Mouse (Mus musculus): ENCODE data around the gene Myo5c. TPM values are rescaled to one million over a fixed set of nuclear protein-coding genes. Genes with fewer than 3 reads are reported as not detected.

Myo5c gene
- polyA plus RNA-seq, 1 experiment from 2014 or later, result 0.51 TPM

DNA sequence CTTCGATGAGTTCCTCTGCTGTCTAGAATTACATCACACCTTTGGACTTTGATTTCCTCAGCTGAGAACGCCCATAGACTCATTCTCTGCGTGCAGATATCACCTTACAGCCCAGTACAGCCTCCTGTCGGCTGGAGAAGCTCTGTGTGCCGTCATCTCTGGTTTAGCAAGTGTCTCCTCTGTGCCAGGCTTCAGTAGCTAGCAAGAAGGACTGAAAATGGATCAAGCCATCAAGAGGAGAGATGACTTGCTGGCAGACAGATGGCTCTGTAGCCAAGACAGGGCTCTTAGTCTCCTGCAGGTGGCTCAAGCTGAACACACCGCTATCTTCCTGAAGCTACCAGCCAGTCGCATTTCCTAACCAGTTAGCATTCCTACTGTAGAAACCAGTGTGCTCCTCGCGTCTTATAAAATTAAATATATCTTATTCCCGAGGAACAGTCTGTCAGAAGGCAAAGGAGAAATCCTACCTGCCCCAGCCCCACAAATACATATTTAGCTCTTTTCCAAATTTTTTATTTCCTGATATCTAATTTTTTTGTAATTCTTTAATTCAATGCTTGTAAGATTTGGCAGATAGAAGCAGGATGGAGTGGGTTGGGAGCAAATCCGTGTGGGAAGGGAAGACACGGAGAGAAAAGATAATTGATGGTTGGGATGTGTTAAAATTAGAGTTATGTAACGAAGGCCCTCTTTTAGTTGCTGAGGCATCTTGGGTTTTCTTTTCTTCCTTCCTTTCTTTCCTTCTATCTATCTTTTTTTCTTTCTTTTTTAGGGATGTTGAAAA is 90.5 kb downstream of the Myo5c start:
- no peak overlapping the region for H3K27ac ChIP-seq (ENCODE audit: low read depth, low read length)
- WGBS, result 85% methylated on average over 13 of the region's 13 CpGs
- no peak overlapping the region for H3K9ac ChIP-seq (ENCODE audit: low read depth, low read length)
- H3K4me2 ChIP-seq (ENCODE audit: low read length), result no peak overlapping the region
- H3K36me3 ChIP-seq (ENCODE audit: control insufficient read depth, insufficient read depth, low read length), result no peaks in the 10 kb centered on the region; the same call in 1 of the 2 replicates
- no peaks in the 10 kb centered on the region for H3K9me3 ChIP-seq (ENCODE audit: control insufficient read depth, low read length)
- no peaks in the 10 kb centered on the region for H3K27me3 ChIP-seq (replicated peaks; ENCODE audit: control insufficient read depth, insufficient read depth, low read length)
- H3K4me3 ChIP-seq (ENCODE audit: low read length), result no peak overlapping the region
- no peak for ATAC-seq
- H3K4me1 ChIP-seq (ENCODE audit: control insufficient read depth, insufficient read depth, low read depth, low read length), result no peaks in the 10 kb centered on the region

DNA sequence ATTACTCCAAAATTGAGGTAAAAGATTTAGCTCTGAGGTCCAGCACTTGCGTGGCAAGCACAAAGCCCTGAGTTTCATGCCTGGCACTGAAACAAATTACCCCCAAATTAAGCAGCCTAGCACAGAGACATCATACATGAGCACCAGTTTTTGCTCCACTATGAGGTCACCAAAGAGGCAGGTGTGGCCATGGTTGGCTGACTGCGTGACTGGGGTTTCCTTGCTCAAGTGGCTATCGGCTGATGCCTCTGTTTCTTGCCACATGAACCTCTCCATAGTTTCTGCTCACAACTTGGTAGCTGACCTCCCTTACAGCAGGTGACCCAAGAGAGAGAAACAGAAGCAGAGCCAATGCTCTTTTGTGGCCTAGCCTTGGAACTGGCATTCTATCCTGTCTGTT is 96.2 kb downstream of the Myo5c start:
- ATAC-seq, result no peak
- peaks cover 12% of the 10 kb centered on the region for H3K36me3 ChIP-seq (ENCODE audit: control insufficient read depth, insufficient read depth, low read length)

DNA sequence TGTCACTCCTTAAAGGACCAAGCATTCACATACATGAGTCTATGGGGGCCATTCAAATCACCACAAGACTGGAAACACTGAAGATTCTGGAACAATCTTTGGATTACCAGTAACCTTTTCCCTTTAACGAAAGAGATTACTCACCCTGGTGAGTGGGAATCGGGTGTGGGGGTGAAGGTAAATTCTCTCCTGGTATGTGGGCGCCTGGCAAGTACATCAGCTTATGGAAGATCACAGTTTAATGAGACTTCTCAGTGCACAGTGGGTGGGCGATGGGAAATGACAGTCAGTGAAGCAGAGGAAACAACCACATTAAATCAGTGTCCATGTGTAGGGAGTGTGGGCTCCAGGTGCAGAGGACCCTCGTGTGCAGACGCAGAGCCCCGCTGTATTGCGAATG is 99.0 kb downstream of the Myo5c start:
- Histone ChIP-seq H3K27me3 (replicated peaks; ENCODE audit: control insufficient read depth, insufficient read depth, low read length) (no peaks in the 10 kb centered on the region), H3K4me1 (ENCODE audit: control insufficient read depth, insufficient read depth, low read depth, low read length) (no peaks in the 10 kb centered on the region), H3K27ac (ENCODE audit: low read depth, low read length) (no peak overlapping the region), H3K36me3 (ENCODE audit: control insufficient read depth, insufficient read depth, low read length) (peaks cover 29% of the 10 kb centered on the region), H3K4me2 (ENCODE audit: low read length) (no peak overlapping the region), H3K9me3 (ENCODE audit: control insufficient read depth, low read length) (no peaks in the 10 kb centered on the region), H3K4me3 (ENCODE audit: low read length) (no peak overlapping the region), H3K9ac (ENCODE audit: low read depth, low read length) (no peak overlapping the region)
- WGBS, result 78% methylated on average over 8 of the region's 8 CpGs
- no peak for ATAC-seq

More for the DNA sequence above, 96.2 kb downstream of the Myo5c start:
- H3K27ac ChIP-seq (ENCODE audit: low read depth, low read length), result no peak overlapping the region
- no peaks in the 10 kb centered on the region for H3K27me3 ChIP-seq (replicated peaks; ENCODE audit: control insufficient read depth, insufficient read depth, low read length)
- no peaks in the 10 kb centered on the region for H3K4me1 ChIP-seq (ENCODE audit: control insufficient read depth, insufficient read depth, low read depth, low read length)
- H3K4me3 ChIP-seq (ENCODE audit: low read length), result no peak overlapping the region
- H3K4me2 ChIP-seq (ENCODE audit: low read length), result no peak overlapping the region
- H3K9ac ChIP-seq (ENCODE audit: low read depth, low read length), result no peak overlapping the region
- H3K9me3 ChIP-seq (ENCODE audit: control insufficient read depth, low read length), result no peaks in the 10 kb centered on the region
- WGBS, result 94% methylated on average over 3 of the region's 3 CpGs

DNA sequence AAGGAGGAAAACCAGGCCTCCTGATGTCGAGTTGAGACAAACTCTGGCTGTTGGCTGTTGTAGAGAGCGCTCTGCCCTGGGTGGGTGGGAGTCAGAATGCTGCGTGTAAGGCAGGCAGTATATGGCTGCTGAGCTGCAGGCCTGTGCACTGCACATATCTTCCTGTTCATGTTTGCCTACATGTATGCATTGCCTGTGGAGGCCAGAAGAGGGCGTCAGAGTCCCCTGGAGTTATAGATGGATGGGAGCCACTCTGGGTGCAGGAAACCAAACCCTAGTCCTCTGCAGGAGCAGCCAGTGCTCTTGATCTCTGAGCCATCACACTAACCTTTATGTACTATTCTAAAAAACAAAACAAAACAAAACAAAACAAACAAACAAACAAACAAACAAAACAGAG is 102.6 kb downstream of the Myo5c start:
- peaks cover 52% of the 10 kb centered on the region for H3K36me3 ChIP-seq (ENCODE audit: control insufficient read depth, insufficient read depth, low read length)
- no peak for ATAC-seq
- 84% methylated on average over 4 of the region's 4 CpGs for WGBS

DNA sequence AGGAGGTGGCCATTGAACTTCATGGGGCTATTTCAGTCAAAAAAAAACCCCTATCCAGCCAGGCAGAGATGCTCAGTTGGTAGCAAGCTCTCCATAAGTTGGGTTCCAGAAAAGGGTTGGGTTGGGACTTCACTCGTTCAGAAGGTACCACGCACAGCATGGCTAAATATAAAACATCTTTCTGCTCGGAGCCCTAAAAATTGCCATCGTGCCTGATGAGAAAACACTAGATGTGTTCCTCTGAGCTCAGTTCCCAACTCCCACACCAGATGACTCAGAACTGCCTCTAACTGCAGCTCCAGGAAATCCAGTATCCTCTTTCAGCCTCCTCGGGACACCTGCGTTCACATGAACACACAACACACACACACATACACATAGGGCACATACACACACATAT is 106.2 kb downstream of the Myo5c start:
- Histone ChIP-seq H3K4me2 (ENCODE audit: low read length) (no peak overlapping the region), H3K9ac (ENCODE audit: low read depth, low read length) (no peak overlapping the region), H3K27ac (ENCODE audit: low read depth, low read length) (no peak overlapping the region), H3K36me3 (ENCODE audit: control insufficient read depth, insufficient read depth, low read length) (peaks cover 66% of the 10 kb centered on the region), H3K4me3 (ENCODE audit: low read length) (no peak overlapping the region), H3K9me3 (ENCODE audit: control insufficient read depth, low read length) (no peaks in the 10 kb centered on the region), H3K4me1 (ENCODE audit: control insufficient read depth, insufficient read depth, low read depth, low read length) (no peaks in the 10 kb centered on the region), H3K27me3 (replicated peaks; ENCODE audit: control insufficient read depth, insufficient read depth, low read length) (no peaks in the 10 kb centered on the region)
- 92% methylated on average over 6 of the region's 6 CpGs for WGBS
- no peak for ATAC-seq

More for the DNA sequence above, 102.6 kb downstream of the Myo5c start:
- no peaks in the 10 kb centered on the region for H3K4me1 ChIP-seq (ENCODE audit: control insufficient read depth, insufficient read depth, low read depth, low read length)
- no peak overlapping the region for H3K9ac ChIP-seq (ENCODE audit: low read depth, low read length)
- H3K4me3 ChIP-seq (ENCODE audit: low read length), result no peak overlapping the region
- H3K27me3 ChIP-seq (replicated peaks; ENCODE audit: control insufficient read depth, insufficient read depth, low read length), result no peaks in the 10 kb centered on the region
- no peak overlapping the region for H3K4me2 ChIP-seq (ENCODE audit: low read length)
- no peaks in the 10 kb centered on the region for H3K9me3 ChIP-seq (ENCODE audit: control insufficient read depth, low read length)
- no peak overlapping the region for H3K27ac ChIP-seq (ENCODE audit: low read depth, low read length)

DNA sequence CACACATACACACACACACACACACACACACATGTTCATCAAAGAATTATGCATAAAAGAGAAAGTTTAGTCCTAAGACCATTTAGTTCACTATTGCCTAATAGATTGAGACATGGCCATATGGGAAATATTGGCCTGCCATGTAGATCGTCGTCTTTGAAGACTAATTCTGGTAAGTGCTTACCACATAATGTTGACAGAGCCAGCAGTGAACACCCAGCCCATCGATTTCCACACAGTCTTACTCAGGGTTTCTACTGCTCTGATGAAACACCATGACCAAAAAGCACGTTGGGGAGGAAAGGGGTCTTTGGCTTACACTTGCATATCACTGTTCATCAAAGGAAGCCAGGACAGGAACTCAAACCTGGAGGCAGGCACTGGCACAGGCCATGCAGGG is 110.6 kb downstream of the Myo5c start:
- no peak overlapping the region for H3K4me2 ChIP-seq (ENCODE audit: low read length)
- no peak overlapping the region for H3K9ac ChIP-seq (ENCODE audit: low read depth, low read length)
- no peaks in the 10 kb centered on the region for H3K27me3 ChIP-seq (replicated peaks; ENCODE audit: control insufficient read depth, insufficient read depth, low read length)
- ATAC-seq, result no peak
- no peak overlapping the region for H3K27ac ChIP-seq (ENCODE audit: low read depth, low read length)
- H3K4me1 ChIP-seq (ENCODE audit: control insufficient read depth, insufficient read depth, low read depth, low read length), result no peaks in the 10 kb centered on the region
- peaks cover 54% of the 10 kb centered on the region for H3K36me3 ChIP-seq (ENCODE audit: control insufficient read depth, insufficient read depth, low read length)
- no peak overlapping the region for H3K4me3 ChIP-seq (ENCODE audit: low read length)
- H3K9me3 ChIP-seq (ENCODE audit: control insufficient read depth, low read length), result no peaks in the 10 kb centered on the region
- 91% methylated on average over 4 of the region's 4 CpGs for WGBS

DNA sequence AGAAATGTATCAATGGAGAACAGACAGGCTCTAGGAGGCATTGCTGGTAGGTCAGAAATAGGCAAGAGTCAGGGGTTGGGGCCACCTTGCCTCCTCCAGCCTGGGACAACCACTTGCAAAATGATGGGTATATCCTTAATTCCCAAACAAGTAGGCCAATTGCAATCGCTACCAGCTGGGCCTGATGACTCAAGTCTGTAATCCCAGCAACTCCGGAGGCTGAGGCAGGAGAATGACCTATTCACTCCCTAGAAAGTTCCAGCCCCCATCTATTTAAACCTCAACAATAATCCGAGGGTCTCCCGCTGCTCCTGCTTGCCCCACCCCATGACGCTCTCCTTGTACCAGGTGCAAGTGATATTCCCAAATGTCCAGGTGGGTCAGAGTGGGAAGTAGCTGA is 115.6 kb downstream of the Myo5c start, which contains the start of gene Bcl2l10:
TSS of gene Bcl2l10 (plus strand) at position 301 of the 400 bp plus-strand sequence.
- Histone ChIP-seq H3K9me3 (ENCODE audit: control insufficient read depth, low read length) (no peaks in the 10 kb centered on the region), H3K4me3 (ENCODE audit: low read length) (no peak within 1 kb of the TSS), H3K27me3 (replicated peaks; ENCODE audit: control insufficient read depth, insufficient read depth, low read length) (no peaks in the 10 kb centered on the region), H3K27ac (ENCODE audit: low read depth, low read length) (no peak within 1 kb of the TSS), H3K36me3 (ENCODE audit: control insufficient read depth, insufficient read depth, low read length) (peaks cover 22% of the 10 kb centered on the region; the same call in 1 of the 2 replicates), H3K9ac (ENCODE audit: low read depth, low read length) (no peak within 1 kb of the TSS), H3K4me2 (ENCODE audit: low read length) (no peak within 1 kb of the TSS), H3K4me1 (ENCODE audit: control insufficient read depth, insufficient read depth, low read depth, low read length) (no peaks in the 10 kb centered on the region)
- WGBS, result 95% methylated on average over 5 of the region's 5 CpGs
- ATAC-seq, result no peak

DNA sequence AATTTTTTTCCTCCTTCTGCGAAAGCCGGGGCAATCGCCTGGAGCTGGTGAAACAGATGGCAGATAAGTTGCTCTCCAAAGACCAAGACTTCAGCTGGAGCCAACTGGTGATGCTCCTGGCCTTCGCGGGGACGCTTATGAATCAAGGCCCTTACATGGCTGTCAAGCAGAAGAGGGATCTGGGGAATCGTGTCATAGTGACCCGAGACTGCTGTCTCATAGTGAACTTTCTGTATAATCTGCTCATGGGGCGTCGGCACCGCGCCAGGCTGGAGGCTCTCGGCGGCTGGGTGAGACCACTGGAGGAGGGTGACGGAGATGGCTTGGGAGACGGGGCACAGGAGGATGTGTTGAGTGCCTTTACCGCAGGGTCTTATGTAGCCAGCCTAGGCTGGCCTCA is 116.2 kb downstream of the Myo5c start:
- H3K4me1 ChIP-seq (ENCODE audit: control insufficient read depth, insufficient read depth, low read depth, low read length), result no peaks in the 10 kb centered on the region
- 89% methylated on average over 17 of the region's 17 CpGs for WGBS

DNA sequence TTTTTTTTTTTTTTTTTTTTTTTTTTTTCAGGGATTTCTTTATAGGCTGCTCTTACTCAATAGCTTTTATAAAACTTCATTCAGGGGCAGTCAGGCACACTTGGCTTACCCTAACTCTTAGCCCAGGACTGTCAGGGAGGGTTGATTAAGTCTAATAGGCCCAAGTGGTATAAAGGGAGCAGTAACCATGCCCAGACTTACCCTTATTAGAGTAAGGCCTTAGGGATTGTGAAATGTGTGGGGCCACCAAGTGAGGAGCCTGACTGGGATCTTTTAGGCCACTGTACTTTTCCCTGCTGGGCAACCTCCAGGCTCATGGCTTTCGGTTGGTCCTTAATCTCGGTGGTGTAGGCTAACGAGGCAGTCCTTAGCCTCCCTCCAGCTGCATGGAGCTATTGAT is 116.8 kb downstream of the Myo5c start:
- H3K4me3 ChIP-seq (ENCODE audit: low read length), result no peak overlapping the region
- ATAC-seq, result no peak
- no peaks in the 10 kb centered on the region for H3K9me3 ChIP-seq (ENCODE audit: control insufficient read depth, low read length)
- no peak overlapping the region for H3K27ac ChIP-seq (ENCODE audit: low read depth, low read length)
- H3K36me3 ChIP-seq (ENCODE audit: control insufficient read depth, insufficient read depth, low read length), result peaks cover 17% of the 10 kb centered on the region; the same call in 1 of the 2 replicates
- H3K9ac ChIP-seq (ENCODE audit: low read depth, low read length), result no peak overlapping the region
- H3K4me1 ChIP-seq (ENCODE audit: control insufficient read depth, insufficient read depth, low read depth, low read length), result no peaks in the 10 kb centered on the region
- H3K27me3 ChIP-seq (replicated peaks; ENCODE audit: control insufficient read depth, insufficient read depth, low read length), result no peaks in the 10 kb centered on the region
- 77% methylated on average over 3 of the region's 3 CpGs for WGBS
- H3K4me2 ChIP-seq (ENCODE audit: low read length), result no peak overlapping the region

More for the DNA sequence above, 116.2 kb downstream of the Myo5c start:
- H3K36me3 ChIP-seq (ENCODE audit: control insufficient read depth, insufficient read depth, low read length), result peaks cover 17% of the 10 kb centered on the region; the same call in 1 of the 2 replicates
- no peak overlapping the region for H3K27ac ChIP-seq (ENCODE audit: low read depth, low read length)
- H3K9ac ChIP-seq (ENCODE audit: low read depth, low read length), result no peak overlapping the region
- H3K4me3 ChIP-seq (ENCODE audit: low read length), result no peak overlapping the region
- no peak overlapping the region for H3K4me2 ChIP-seq (ENCODE audit: low read length)
- H3K27me3 ChIP-seq (replicated peaks; ENCODE audit: control insufficient read depth, insufficient read depth, low read length), result no peaks in the 10 kb centered on the region
- no peaks in the 10 kb centered on the region for H3K9me3 ChIP-seq (ENCODE audit: control insufficient read depth, low read length)
- ATAC-seq, result no peak

Data from hindbrain, embryonic 16.5 days (tissue).